Mouse (Mus musculus): ENCODE results near the gene Gpr89.

DNA sequence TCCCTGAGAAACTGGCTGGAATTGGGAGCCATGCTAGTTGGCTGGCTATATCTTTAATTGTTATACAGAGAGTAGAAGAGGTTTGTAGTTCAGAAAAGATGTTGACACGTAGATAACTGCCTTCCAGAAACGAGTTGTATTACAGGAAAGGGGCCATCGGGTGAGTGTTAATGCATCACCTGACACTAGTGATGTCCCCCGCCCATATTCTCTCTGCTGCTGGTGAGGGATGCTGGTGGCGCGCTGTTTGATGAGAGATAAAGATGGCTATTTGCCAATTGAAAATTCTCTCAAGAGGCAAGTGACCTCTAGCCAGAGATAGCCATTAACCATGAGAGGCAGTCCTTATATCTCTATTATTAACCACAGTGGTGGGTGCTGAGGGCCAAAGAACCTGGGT, 52.6 kb downstream of the Gpr89 start:
- TF ChIP-seq CTCF (conservative IDR thresholded peaks at IDR 0.05; ENCODE audit: low read length) (no peak), POU5F1 (IDR thresholded peaks at IDR 0.05; ENCODE audit: borderline replicate concordance, low read length) (no peak)
